Mouse (Mus musculus): ENCODE measurements around the gene Slc35b2.

DNA sequence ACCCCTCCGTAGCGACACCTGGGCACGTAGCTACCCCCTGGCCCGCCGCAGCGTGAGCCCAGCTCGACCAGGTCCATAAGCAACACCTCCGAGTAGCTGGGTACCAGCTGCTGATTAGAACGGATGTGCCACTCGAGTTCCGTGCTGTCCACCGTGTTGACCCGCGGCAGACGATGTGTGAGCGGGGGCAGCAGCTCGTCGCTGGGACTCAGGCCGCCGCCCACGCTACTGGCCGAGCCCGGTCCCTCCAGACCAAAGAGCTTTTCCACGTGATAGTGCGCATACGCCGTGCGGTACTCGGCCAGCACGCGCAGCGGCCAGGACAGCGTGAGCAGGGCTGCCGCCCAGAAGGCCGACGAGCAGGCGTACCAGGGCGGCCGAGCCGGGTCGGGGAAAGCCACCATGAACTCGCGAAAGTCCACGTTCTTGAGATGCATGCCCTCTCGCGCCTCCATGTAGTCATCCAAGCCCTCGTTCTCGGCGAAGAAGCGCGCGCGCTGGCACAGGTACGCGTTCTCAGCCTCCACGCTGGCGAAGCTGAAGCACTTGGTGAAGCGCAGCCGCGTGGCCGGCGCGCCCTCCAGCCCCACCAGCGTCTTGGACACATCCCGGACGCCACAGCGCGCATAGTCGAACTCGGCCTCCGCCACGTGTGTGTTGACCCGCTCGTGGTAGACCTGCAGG is 18.3 kb upstream of the Slc35b2 start:
- no peak for TF ChIP-seq CTCF (conservative IDR thresholded peaks at IDR 0.05; ENCODE audit: low read length)
- no peak for TF ChIP-seq POU5F1 (IDR thresholded peaks at IDR 0.05; ENCODE audit: borderline replicate concordance, low read length)
- TF ChIP-seq NANOG (IDR thresholded peaks at IDR 0.05; ENCODE audit: borderline replicate concordance, low read length): no peak

All from E14TG2a.4 (cell line).